30 mouse cellular contexts compared by ENCODE assay signal in genomic region chr13:106807303-106807702, GRCm38 (mm10).
"Had no signal": no experiment of that assay in that cellular context is flagged by ENCODE, and none has a peak within 500 bp of the region (broad histone marks: within the 10 kb centered on the region; RNA-seq: fewer than 3 reads in every experiment).

No protein-coding gene starts in this region.

- ATAC-seq: forebrain, embryonic 13.5 days; forebrain, embryonic 14.5 days; forebrain, embryonic 15.5 days; forebrain, embryonic 16.5 days; forebrain, postnatal 0 days had no signal

- H3K9ac ChIP-seq: embryonic facial prominence, embryonic 12.5 days; embryonic facial prominence, embryonic 13.5 days; embryonic facial prominence, embryonic 15.5 days; forebrain, embryonic 12.5 days; forebrain, embryonic 13.5 days; forebrain, embryonic 15.5 days; forebrain, postnatal 0 days had no signal

- H3K9me3 ChIP-seq: embryonic facial prominence, embryonic 10.5 days; embryonic facial prominence, embryonic 12.5 days; embryonic facial prominence, embryonic 13.5 days; embryonic facial prominence, embryonic 15.5 days; forebrain, embryonic 10.5 days; forebrain, embryonic 12.5 days; forebrain, embryonic 13.5 days; forebrain, embryonic 15.5 days had no signal

- H3K4me2 ChIP-seq: embryonic facial prominence, embryonic 12.5 days; embryonic facial prominence, embryonic 13.5 days; embryonic facial prominence, embryonic 15.5 days; forebrain, embryonic 12.5 days; forebrain, embryonic 13.5 days; forebrain, embryonic 15.5 days had no signal

- H3K4me1 ChIP-seq: embryonic facial prominence, embryonic 10.5 days; embryonic facial prominence, embryonic 12.5 days; embryonic facial prominence, embryonic 13.5 days; embryonic facial prominence, embryonic 15.5 days; forebrain, embryonic 10.5 days; forebrain, embryonic 12.5 days; forebrain, embryonic 13.5 days; forebrain, embryonic 15.5 days had no signal

- H3K27me3 ChIP-seq: embryonic facial prominence, embryonic 12.5 days; embryonic facial prominence, embryonic 13.5 days; embryonic facial prominence, embryonic 15.5 days; forebrain, embryonic 12.5 days; forebrain, embryonic 13.5 days; forebrain, embryonic 15.5 days had no signal

- H3K27ac ChIP-seq: embryonic facial prominence, embryonic 10.5 days; embryonic facial prominence, embryonic 12.5 days; embryonic facial prominence, embryonic 13.5 days; embryonic facial prominence, embryonic 15.5 days; forebrain, embryonic 10.5 days; forebrain, embryonic 12.5 days; forebrain, embryonic 13.5 days; forebrain, embryonic 15.5 days; gastrocnemius, adult 2 months; heart, adult 2 months had no signal

- H3K4me3 ChIP-seq: embryonic facial prominence, embryonic 10.5 days; embryonic facial prominence, embryonic 12.5 days; embryonic facial prominence, embryonic 13.5 days; embryonic facial prominence, embryonic 15.5 days; erythroblast, embryonic 14.5 days; forebrain, embryonic 10.5 days; forebrain, embryonic 12.5 days; forebrain, embryonic 13.5 days; forebrain, embryonic 15.5 days; gastrocnemius, adult 2 months; heart, adult 2 months had no signal

- DNase-seq: cerebellum, adult 18-20 months; cerebellum, adult 2 months; cerebellum, adult 8-10 months; cerebellum, adult 9-10 months; cerebellum, adult 9-11 months; cerebellum, postnatal 10 days; cerebellum, postnatal 14 days; cerebellum, postnatal 25 days; cerebellum, postnatal 36 days; embryo, embryonic 11 days; forebrain, postnatal 0 days; gastrocnemius, adult 2 months; gastrocnemius, postnatal 10 days; gastrocnemius, postnatal 14 days; gastrocnemius, postnatal 25 days; gastrocnemius, postnatal 36 days; heart, adult 11 months; heart, adult 18-20 months; heart, adult 2 months had no signal
